ENCODE assay signal across 17 mouse cellular contexts in genomic region chr10:84036131-84036877, GRCm38 (mm10).
DNase-seq lines count a peak whose midpoint lies in the region; ATAC-seq and TF ChIP-seq lines count a peak whose summit lies in the region.
"Had no signal": no experiment of that assay in that cellular context is flagged by ENCODE, and none has a peak within 500 bp of the region (broad histone marks: within the 10 kb centered on the region; RNA-seq: fewer than 3 reads in every experiment).

No protein-coding gene starts in this region.

- TF ChIP-seq POLR2A in lung, adult 2 months (IDR thresholded peaks at IDR 0.05; ENCODE audit: borderline replicate concordance, extremely low read depth, low read depth, low read length), result no peak
- TF ChIP-seq POLR2A in brain, embryonic 14.5 days (IDR thresholded peaks at IDR 0.05; ENCODE audit: borderline replicate concordance, extremely low read depth, insufficient read depth, insufficient read length, poor library complexity, severe bottlenecking), result no peak

- no peak for ATAC-seq in hindbrain, embryonic 16.5 days
- ATAC-seq: forebrain, embryonic 14.5 days; midbrain, embryonic 16.5 days had no signal

- peak overlapping the region; percentile 29; the same call in 1 of the 2 replicates for H3K27ac ChIP-seq in hindbrain, embryonic 10.5 days
- H3K27ac ChIP-seq in hindbrain, embryonic 16.5 days (ENCODE audit: low read depth, low read length), result no peak overlapping the region
- H3K27ac ChIP-seq in layer of hippocampus, adult 2 months, result no peak overlapping the region

- no peak overlapping the region for H3K4me3 ChIP-seq in hindbrain, embryonic 10.5 days
- no peak overlapping the region for H3K4me3 ChIP-seq in hindbrain, embryonic 16.5 days (ENCODE audit: low read length)
- H3K4me3 ChIP-seq in lung, adult 2 months (replicated peaks; ENCODE audit: extremely low read depth, low read depth, low read length), result no peak overlapping the region
- H3K4me3 ChIP-seq in layer of hippocampus, adult 2 months, result no peak overlapping the region

- H3K27me3 ChIP-seq in hindbrain, embryonic 10.5 days (ENCODE audit: insufficient read depth, poor library complexity, severe bottlenecking), result no peaks in the 10 kb centered on the region
- H3K27me3 ChIP-seq in hindbrain, embryonic 16.5 days (replicated peaks; ENCODE audit: control insufficient read depth, insufficient read depth, low read length), result no peaks in the 10 kb centered on the region

- TF ChIP-seq CTCF in lung, adult 2 months (IDR thresholded peaks at IDR 0.05; ENCODE audit: insufficient read depth, low read length), result no peak
- no peak for TF ChIP-seq CTCF in brain, embryonic 14.5 days (IDR thresholded peaks at IDR 0.05; ENCODE audit: borderline replicate concordance, extremely low read depth, insufficient read depth, insufficient read length)
- TF ChIP-seq CTCF in layer of hippocampus, adult 2 months (conservative IDR thresholded peaks at IDR 0.05), result no peak

- intact Hi-C loops in left cerebral cortex, postnatal 14 days (cut with DNase I), result no loop called here

- no peak for DNase-seq in hindbrain, embryonic 10.5 days (ENCODE audit: low spot score)
- DNase-seq in lung, postnatal 10 days, result peak; percentile 10
- DNase-seq in lung, adult 2 months, result no peak
- peak; percentile 29 for DNase-seq in brain, embryonic 14.5 days (ENCODE audit: low read depth)
- DNase-seq in left cerebral cortex, postnatal 14 days (ENCODE audit: low spot score in 2 of 2), result no peak
- no peak for DNase-seq in layer of hippocampus, adult 2 months (ENCODE audit: low spot score in 2 of 2)
- DNase-seq: adrenal gland, postnatal 25 days; cerebellum, adult 11-12 months; heart, adult 18-20 months; left cerebral cortex, postnatal 4 days; liver; lung, postnatal 36 days; right cerebral cortex, postnatal 25 days; thymus, postnatal 4 days had no signal

- 73% methylated on average over 11 of the region's 11 CpGs for WGBS in hindbrain, embryonic 10.5 days
- whole genome bisulfite sequencing in hindbrain, embryonic 16.5 days, result 55% methylated on average over 11 of the region's 11 CpGs
- WGBS in lung, adult 2 months, result 53% methylated on average over 11 of the region's 11 CpGs

- H3K36me3 ChIP-seq in hindbrain, embryonic 10.5 days, result no peaks in the 10 kb centered on the region
- H3K36me3 ChIP-seq in hindbrain, embryonic 16.5 days (ENCODE audit: control insufficient read depth, insufficient read depth, low read length), result no peaks in the 10 kb centered on the region

- H3K9me3 ChIP-seq in hindbrain, embryonic 10.5 days, result no peaks in the 10 kb centered on the region; the same call in 1 of the 2 replicates
- no peaks in the 10 kb centered on the region for H3K9me3 ChIP-seq in hindbrain, embryonic 16.5 days (ENCODE audit: control insufficient read depth, low read length)

- H3K4me2 ChIP-seq in hindbrain, embryonic 16.5 days (ENCODE audit: low read length), result no peak overlapping the region

- H3K4me1 ChIP-seq in hindbrain, embryonic 10.5 days (replicated peaks), result peaks cover 8% of the 10 kb centered on the region
- H3K4me1 ChIP-seq in hindbrain, embryonic 16.5 days (ENCODE audit: control insufficient read depth, insufficient read depth, low read depth, low read length), result no peaks in the 10 kb centered on the region
- H3K4me1 ChIP-seq in lung, adult 2 months (ENCODE audit: control insufficient read depth, insufficient read depth, low read length), result peaks cover 3% of the 10 kb centered on the region

- H3K9ac ChIP-seq in hindbrain, embryonic 16.5 days (ENCODE audit: low read depth, low read length), result no peak overlapping the region

Comparison
In these comparisons a context has a peak if more than half of its experiments do, and no peak if none do; other contexts are left out.
1. DNase-seq: peak in lung, postnatal 10 days (single experiment) and brain, embryonic 14.5 days (single experiment); none in hindbrain, embryonic 10.5 days (single experiment), lung, adult 2 months (single experiment), left cerebral cortex, postnatal 14 days (0 of 2) and layer of hippocampus, adult 2 months (0 of 2).